Mouse (Mus musculus) embryonic facial prominence, embryonic 12.5 days (tissue): ENCODE results near the gene Gm42715. TPM values are rescaled to one million over a fixed set of nuclear protein-coding genes. Genes with fewer than 3 reads are reported as not detected.
A peak's percentile ranks its signal among the peaks of the same experiment; 100 is the strongest.

Experiments used
- ATAC-seq: fragments of 200-750 bp; cut with Nextera tagmentation; 2 replicates; pipeline ENCODE4 v1.8.0; 2017; ENCODE audit not compliant: insufficient number of reproducible peaks, insufficient read depth, low FRiP score, low TSS enrichment
- H3K27ac ChIP-seq: fragments of 300-500 bp; sonication (generic); 2 replicates; pipeline ENCODE4 v1.5.1; 2016; ENCODE audit warnings: mild to moderate bottlenecking
- H3K27me3 ChIP-seq: fragments of 300-500 bp; sonication (generic); 2 replicates; pipeline ENCODE4 v1.6.1; 2016; ENCODE audit warnings: mild to moderate bottlenecking, moderate library complexity
- H3K36me3 ChIP-seq: fragments of 300-500 bp; sonication (generic); 2 replicates; pipeline ENCODE4 v1.6.1; 2016; ENCODE audit warnings: mild to moderate bottlenecking
- H3K4me1 ChIP-seq: fragments of 300-500 bp; sonication (generic); 2 replicates; pipeline ENCODE4 v1.6.1; 2016
- H3K4me2 ChIP-seq: fragments of 300-500 bp; sonication (generic); replicated peaks from 2 replicates; pipeline ENCODE4 v1.6.1; 2016; ENCODE audit warnings: mild to moderate bottlenecking, moderate library complexity
- H3K4me3 ChIP-seq: fragments of 300-500 bp; sonication (generic); 2 replicates; pipeline ENCODE4 v1.5.1; 2016; ENCODE audit warnings: mild to moderate bottlenecking
- H3K9ac ChIP-seq: fragments of 300-500 bp; sonication (generic); 2 replicates; pipeline ENCODE4 v1.6.1; 2016; ENCODE audit warnings: mild to moderate bottlenecking, moderate library complexity
- H3K9me3 ChIP-seq: fragments of 300-500 bp; sonication (generic); 2 replicates; pipeline ENCODE4 v1.6.1; 2016; ENCODE audit warnings: mild to moderate bottlenecking, moderate library complexity
- WGBS: fragments of 180-500 bp; shearing (Covaris S2); methylation state at CpG from one replicate; pipeline ENCODE4 v1.1.7; 2016; 5-methylcytosine and 5-hydroxymethylcytosine counted together
- polyA plus RNA-seq: library from polyadenylated mRNA; unstranded; fragments of >200 nt; fragmentation: Nextera tagmentation; extraction: Ambion mirVana; gene quantifications from 2 replicates; pipeline ENCODE4 v1.2.1, GENCODE M21; 2016

The Gm42715 gene
- polyA plus RNA-seq, 1 experiment from 2014 or later, result 16.9 TPM

- peaks cover 70% of the 10 kb centered on the region for H3K36me3 ChIP-seq
These were observed 41.2 kb downstream of the Gm42715 start for GRCm38 (mm10) chr7:127560580-127560979.

GRCm38 (mm10) chr7:127561340-127561858, 42.0 kb downstream of the Gm42715 start, which contains the start of gene Tmem265:
Gene Tmem265, plus strand, starts transcription at chr7:127561390.
- H3K4me3 ChIP-seq, result no peak within 1 kb of the TSS
- no peak within 1 kb of the TSS for H3K4me2 ChIP-seq
- H3K36me3 ChIP-seq, result peaks cover 67% of the 10 kb centered on the region
- H3K9ac ChIP-seq, result no peak within 1 kb of the TSS
- WGBS, result 89% methylated on average over 5 of the region's 5 CpGs
- H3K27me3 ChIP-seq, result no peaks in the 10 kb centered on the region
- no peak for ATAC-seq
- no peaks in the 10 kb centered on the region for H3K9me3 ChIP-seq
- H3K27ac ChIP-seq, result no peak within 1 kb of the TSS
- no peaks in the 10 kb centered on the region for H3K4me1 ChIP-seq

More at GRCm38 (mm10) chr7:127560580-127560979, 41.2 kb downstream of the Gm42715 start:
- H3K9me3 ChIP-seq, result no peaks in the 10 kb centered on the region
- no peak for ATAC-seq
- WGBS, result 90% methylated on average over 11 of the region's 11 CpGs
- H3K27ac ChIP-seq, result no peak overlapping the region
- no peak overlapping the region for H3K4me2 ChIP-seq
- no peak overlapping the region for H3K4me3 ChIP-seq
- H3K9ac ChIP-seq, result no peak overlapping the region
- H3K4me1 ChIP-seq, result no peaks in the 10 kb centered on the region
- no peaks in the 10 kb centered on the region for H3K27me3 ChIP-seq

- 84% methylated on average over 6 of the region's 6 CpGs for WGBS
- Histone ChIP-seq H3K27me3 (no peaks in the 10 kb centered on the region), H3K4me2 (no peak overlapping the region), H3K36me3 (peaks cover 52% of the 10 kb centered on the region), H3K4me3 (no peak overlapping the region), H3K9ac (no peak overlapping the region), H3K27ac (no peak overlapping the region), H3K4me1 (no peaks in the 10 kb centered on the region), H3K9me3 (no peaks in the 10 kb centered on the region)
- no peak for ATAC-seq
These were observed 45.2 kb downstream of the Gm42715 start for GRCm38 (mm10) chr7:127564381-127565150.

- ATAC-seq, result peak; percentile 98
- Histone ChIP-seq H3K9ac (peak within 1 kb of the TSS; percentile 87), H3K36me3 (peaks cover 27% of the 10 kb centered on the region), H3K4me3 (peak within 1 kb of the TSS; percentile 84), H3K27ac (peak within 1 kb of the TSS; percentile 75), H3K27me3 (no peaks in the 10 kb centered on the region), H3K4me2 (peak within 1 kb of the TSS; percentile 86), H3K4me1 (peaks cover 16% of the 10 kb centered on the region), H3K9me3 (no peaks in the 10 kb centered on the region)
- WGBS, result under 1% methylated on average over 17 of the region's 17 CpGs
These were observed 53.6 kb downstream of the Gm42715 start, which contains the start of gene Phkg2 for GRCm38 (mm10) chr7:127572895-127573471. Gene Phkg2, plus strand, starts transcription at chr7:127573340.

- peak overlapping the region; percentile 84 for H3K4me3 ChIP-seq
- H3K36me3 ChIP-seq, result peaks cover 28% of the 10 kb centered on the region
- H3K27ac ChIP-seq, result peak overlapping the region; percentile 75
- peak overlapping the region; percentile 86 for H3K4me2 ChIP-seq
- peak; percentile 63 for ATAC-seq
- H3K27me3 ChIP-seq, result no peaks in the 10 kb centered on the region
- WGBS, result 1% methylated on average over 21 of the region's 28 CpGs
- H3K9me3 ChIP-seq, result no peaks in the 10 kb centered on the region
- H3K4me1 ChIP-seq, result peaks cover 16% of the 10 kb centered on the region
- H3K9ac ChIP-seq, result peak overlapping the region; percentile 87
These were observed 54.2 kb downstream of the Gm42715 start for GRCm38 (mm10) chr7:127573503-127574008.

- Histone ChIP-seq H3K36me3 (peaks cover 28% of the 10 kb centered on the region), H3K4me2 (peak overlapping the region; percentile 86), H3K27me3 (no peaks in the 10 kb centered on the region), H3K9ac (peak overlapping the region; percentile 87), H3K4me1 (peaks cover 16% of the 10 kb centered on the region), H3K9me3 (no peaks in the 10 kb centered on the region), H3K4me3 (peak overlapping the region; percentile 84), H3K27ac (no peak overlapping the region)
- WGBS, result 31% methylated on average over 7 of the region's 7 CpGs
- ATAC-seq, result no peak
These were observed 54.7 kb downstream of the Gm42715 start for GRCm38 (mm10) chr7:127574115-127574514.

GRCm38 (mm10) chr7:127583260-127583659, 63.9 kb downstream of the Gm42715 start:
- Histone ChIP-seq H3K27ac (no peak overlapping the region), H3K4me2 (no peak overlapping the region), H3K4me3 (no peak overlapping the region), H3K36me3 (peaks cover 50% of the 10 kb centered on the region), H3K4me1 (peaks cover 7% of the 10 kb centered on the region; the same call in 1 of the 2 replicates), H3K27me3 (no peaks in the 10 kb centered on the region), H3K9me3 (no peaks in the 10 kb centered on the region), H3K9ac (no peak overlapping the region)
- no peak for ATAC-seq
- WGBS, result 92% methylated on average over 6 of the region's 6 CpGs

GRCm38 (mm10) chr7:127585031-127585430, 65.6 kb downstream of the Gm42715 start:
- no peaks in the 10 kb centered on the region for H3K27me3 ChIP-seq
- no peak overlapping the region for H3K9ac ChIP-seq
- H3K4me1 ChIP-seq, result peaks cover 15% of the 10 kb centered on the region
- H3K27ac ChIP-seq, result no peak overlapping the region
- H3K4me3 ChIP-seq, result no peak overlapping the region
- H3K4me2 ChIP-seq, result no peak overlapping the region
- H3K36me3 ChIP-seq, result peaks cover 47% of the 10 kb centered on the region
- 84% methylated on average over 7 of the region's 7 CpGs for WGBS
- ATAC-seq, result no peak
- H3K9me3 ChIP-seq, result no peaks in the 10 kb centered on the region

GRCm38 (mm10) chr7:127586149-127586548, 66.8 kb downstream of the Gm42715 start:
- Histone ChIP-seq H3K4me1 (peaks cover 15% of the 10 kb centered on the region), H3K4me3 (no peak overlapping the region), H3K36me3 (peaks cover 53% of the 10 kb centered on the region), H3K9ac (no peak overlapping the region), H3K9me3 (no peaks in the 10 kb centered on the region), H3K27ac (no peak overlapping the region), H3K27me3 (no peaks in the 10 kb centered on the region), H3K4me2 (no peak overlapping the region)
- 89% methylated on average over 6 of the region's 6 CpGs for WGBS
- no peak for ATAC-seq

- no peaks in the 10 kb centered on the region for H3K9me3 ChIP-seq
- peaks cover 15% of the 10 kb centered on the region for H3K4me1 ChIP-seq
- no peak for ATAC-seq
- H3K4me3 ChIP-seq, result peak overlapping the region; percentile 91
- H3K4me2 ChIP-seq, result peak overlapping the region; percentile 91
- peak overlapping the region; percentile 63 for H3K9ac ChIP-seq
- 0 out of 2 replicates have a peak overlapping the region, but pooled peaks have one; percentile 81 for H3K27ac ChIP-seq
- peaks cover 55% of the 10 kb centered on the region for H3K36me3 ChIP-seq
- no peaks in the 10 kb centered on the region for H3K27me3 ChIP-seq
- WGBS, result 64% methylated on average over 5 of the region's 5 CpGs
These were observed 67.8 kb downstream of the Gm42715 start for GRCm38 (mm10) chr7:127587196-127587595.

- Histone ChIP-seq H3K4me3 (peak within 1 kb of the TSS; percentile 91), H3K4me1 (peaks cover 15% of the 10 kb centered on the region), H3K27ac (peak within 1 kb of the TSS; percentile 81), H3K9ac (peak within 1 kb of the TSS; percentile 86), H3K27me3 (no peaks in the 10 kb centered on the region), H3K9me3 (no peaks in the 10 kb centered on the region), H3K36me3 (peaks cover 53% of the 10 kb centered on the region), H3K4me2 (peak within 1 kb of the TSS; percentile 91)
- peak; percentile 97 for ATAC-seq
- WGBS, result under 1% methylated on average over 50 of the region's 50 CpGs
These were observed 68.9 kb downstream of the Gm42715 start, which contains the start of the genes Ccdc189 and Rnf40 for GRCm38 (mm10) chr7:127588011-127588871. Gene Ccdc189, minus strand, starts transcription at chr7:127588595. Gene Rnf40, plus strand, starts transcription at chr7:127588767.
